Mouse (Mus musculus) heart, embryonic 12.5 days (tissue): ENCODE measurements at regions not wholly inside any gene's neighbourhood (a gene's known extent, or its start where the extent isn't known, plus 50 kb on each side); places are given as distances from the start of the nearest gene placed in this dataset.

Experiments
- ATAC-seq: fragments of 200-750 bp; cut with Nextera tagmentation; 2 replicates; pipeline ENCODE4 v1.8.0; 2017; ENCODE audit warnings: moderate TSS enrichment, moderate library complexity; ENCODE audit not compliant: insufficient number of reproducible peaks, low FRiP score
- H3K27ac ChIP-seq: fragments of 300-500 bp; sonication (generic); 2 replicates; pipeline ENCODE4 v1.5.1; 2016; ENCODE audit warnings: mild to moderate bottlenecking, moderate library complexity; ENCODE audit not compliant: poor library complexity, severe bottlenecking
- H3K27me3 ChIP-seq: fragments of 300-500 bp; sonication (generic); replicated peaks from 2 replicates; pipeline ENCODE4 v1.6.1; 2016; ENCODE audit warnings: mild to moderate bottlenecking, moderate library complexity
- H3K36me3 ChIP-seq: fragments of 300-500 bp; sonication (generic); 2 replicates; pipeline ENCODE4 v1.6.1; 2016; ENCODE audit warnings: mild to moderate bottlenecking, moderate library complexity
- H3K4me1 ChIP-seq: fragments of 300-500 bp; sonication (generic); replicated peaks from 2 replicates; pipeline ENCODE4 v1.6.1; 2016; ENCODE audit warnings: mild to moderate bottlenecking
- H3K4me2 ChIP-seq: fragments of 300-500 bp; sonication (generic); 2 replicates; pipeline ENCODE4 v1.6.1; 2016; ENCODE audit warnings: mild to moderate bottlenecking, moderate library complexity
- H3K4me3 ChIP-seq: fragments of 300-500 bp; sonication (generic); 2 replicates; pipeline ENCODE4 v1.5.1; 2016; ENCODE audit warnings: mild to moderate bottlenecking
- H3K9ac ChIP-seq: fragments of 300-500 bp; sonication (generic); 2 replicates; pipeline ENCODE4 v1.6.1; 2016; ENCODE audit warnings: mild to moderate bottlenecking, moderate library complexity
- H3K9me3 ChIP-seq: fragments of 300-500 bp; sonication (generic); replicated peaks from 2 replicates; pipeline ENCODE4 v1.6.1; 2016; ENCODE audit warnings: mild to moderate bottlenecking, moderate library complexity
- WGBS: fragments of 180-500 bp; shearing (Covaris S2); methylation state at CpG from one replicate; pipeline ENCODE4 v1.1.7; 2016; 5-methylcytosine and 5-hydroxymethylcytosine counted together

DNA sequence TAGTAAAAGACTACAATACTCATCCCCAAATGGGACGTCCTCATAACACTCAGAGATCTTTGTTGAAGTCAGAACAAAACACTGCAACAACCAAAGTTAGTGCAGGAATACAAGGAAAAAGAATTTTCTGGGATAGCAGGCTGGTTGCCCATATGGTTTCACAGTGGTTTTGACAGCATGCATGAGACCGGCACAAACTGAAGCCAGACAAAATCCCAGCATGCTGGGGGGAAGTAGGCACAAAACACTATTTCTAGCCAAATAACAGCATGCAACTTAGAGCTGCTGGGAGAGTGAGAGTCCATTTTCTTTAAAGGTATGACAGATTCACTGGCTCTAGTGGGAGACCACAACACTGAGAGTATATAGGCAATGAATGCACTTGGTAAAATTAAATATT, 619.1 kb upstream of the Manea start:
- ATAC-seq, result no peak
- Histone ChIP-seq H3K4me1 (no peaks in the 10 kb centered on the region), H3K4me3 (no peak overlapping the region), H3K9ac (no peak overlapping the region), H3K4me2 (no peak overlapping the region), H3K9me3 (no peaks in the 10 kb centered on the region), H3K27me3 (no peaks in the 10 kb centered on the region), H3K36me3 (no peaks in the 10 kb centered on the region), H3K27ac (no peak overlapping the region)
- WGBS, result 75% methylated on average over 2 of the region's 2 CpGs

DNA sequence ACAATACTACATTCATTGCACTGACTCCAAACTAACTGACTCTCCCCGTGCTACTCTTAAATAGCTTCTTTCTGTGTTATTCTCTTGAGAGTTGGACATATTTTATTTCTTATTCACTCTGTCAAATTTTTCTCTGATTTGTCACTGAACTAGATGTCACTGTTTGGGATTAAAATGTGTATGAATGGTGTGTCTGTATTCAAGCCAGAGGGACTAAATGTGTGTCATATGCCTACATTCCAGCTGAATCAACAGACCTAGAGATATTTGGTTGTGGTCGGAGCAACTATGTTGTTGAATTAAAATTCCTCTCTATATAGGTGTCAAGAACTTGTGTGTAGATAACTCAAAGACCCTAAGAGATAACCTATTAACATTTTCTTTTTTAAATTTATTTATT, 618.2 kb upstream of the Manea start:
- no peak for ATAC-seq
- Histone ChIP-seq H3K27me3 (no peaks in the 10 kb centered on the region), H3K4me1 (no peaks in the 10 kb centered on the region), H3K36me3 (no peaks in the 10 kb centered on the region), H3K4me3 (no peak overlapping the region), H3K9me3 (no peaks in the 10 kb centered on the region), H3K9ac (no peak overlapping the region), H3K27ac (no peak overlapping the region), H3K4me2 (no peak overlapping the region)
- 65% methylated on average over 2 of the region's 2 CpGs for WGBS

DNA sequence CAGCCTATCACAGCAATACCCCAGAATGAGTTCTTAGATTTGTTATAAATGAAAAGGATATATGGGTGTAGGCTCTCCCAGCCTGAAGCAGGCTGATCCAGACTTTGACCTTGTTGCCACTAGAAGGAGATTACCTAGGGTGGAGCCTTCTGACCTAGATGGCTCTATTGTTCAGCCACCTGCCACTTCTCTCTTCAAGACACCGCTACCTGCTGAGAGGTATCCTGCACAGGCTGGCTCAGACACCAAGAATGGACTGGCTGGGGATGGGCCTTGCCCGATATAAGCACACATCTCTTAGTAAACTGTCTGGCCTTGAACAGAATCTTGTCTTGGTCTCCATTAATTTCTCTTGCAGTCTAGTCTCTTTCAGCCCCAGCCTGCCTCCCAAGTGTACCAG, 597.9 kb upstream of the Manea start:
- Histone ChIP-seq H3K9ac (no peak overlapping the region), H3K27ac (no peak overlapping the region), H3K4me1 (no peaks in the 10 kb centered on the region), H3K9me3 (no peaks in the 10 kb centered on the region), H3K4me2 (no peak overlapping the region), H3K27me3 (no peaks in the 10 kb centered on the region), H3K4me3 (no peak overlapping the region), H3K36me3 (no peaks in the 10 kb centered on the region)
- 78% methylated on average over 2 of the region's 2 CpGs for WGBS
- ATAC-seq, result no peak

DNA sequence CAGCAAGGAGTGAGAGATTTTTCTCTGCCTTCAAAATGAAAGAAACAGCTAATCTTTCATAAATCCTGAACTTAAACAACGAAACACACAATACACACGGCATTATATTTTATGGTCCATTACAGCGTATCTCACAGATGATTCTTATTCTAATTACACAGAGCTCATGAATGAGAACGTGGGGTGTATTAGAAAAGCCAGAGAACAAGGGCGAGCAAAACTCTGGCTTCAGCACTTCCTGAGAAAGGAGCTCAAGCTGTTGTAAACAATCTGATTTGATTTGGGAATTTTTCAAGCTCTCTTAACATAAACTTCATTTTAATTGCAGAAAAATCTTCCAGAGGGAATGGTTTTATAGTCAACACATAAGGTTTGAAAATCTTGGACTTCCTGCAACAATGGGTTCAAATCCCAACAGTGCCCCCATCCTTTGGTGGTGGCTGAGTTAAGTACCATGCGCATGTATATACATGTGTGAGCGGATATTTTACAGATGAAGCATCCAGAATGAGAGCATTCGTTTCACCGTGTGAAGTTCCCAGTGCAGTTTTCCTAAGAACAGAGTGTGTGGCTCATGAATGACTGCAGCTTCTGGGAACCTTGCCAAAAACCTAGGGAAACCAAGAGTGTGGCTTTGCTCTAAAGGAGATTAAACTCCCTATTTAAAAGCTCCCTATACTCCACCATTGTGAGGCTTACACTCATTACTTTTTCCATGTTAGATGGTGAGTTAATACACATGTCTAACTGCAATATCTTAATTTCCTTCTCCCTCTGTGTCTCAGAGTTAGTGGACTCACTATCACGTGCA, 587.5 kb upstream of the Manea start:
- Histone ChIP-seq H3K27ac (no peak overlapping the region), H3K4me3 (no peak overlapping the region), H3K9ac (no peak overlapping the region), H3K27me3 (no peaks in the 10 kb centered on the region), H3K36me3 (no peaks in the 10 kb centered on the region), H3K9me3 (no peaks in the 10 kb centered on the region), H3K4me1 (no peaks in the 10 kb centered on the region; the same call in 1 of the 2 replicates), H3K4me2 (no peak overlapping the region)
- ATAC-seq, result peak; percentile 84
- WGBS, result 60% methylated on average over 10 of the region's 10 CpGs

DNA sequence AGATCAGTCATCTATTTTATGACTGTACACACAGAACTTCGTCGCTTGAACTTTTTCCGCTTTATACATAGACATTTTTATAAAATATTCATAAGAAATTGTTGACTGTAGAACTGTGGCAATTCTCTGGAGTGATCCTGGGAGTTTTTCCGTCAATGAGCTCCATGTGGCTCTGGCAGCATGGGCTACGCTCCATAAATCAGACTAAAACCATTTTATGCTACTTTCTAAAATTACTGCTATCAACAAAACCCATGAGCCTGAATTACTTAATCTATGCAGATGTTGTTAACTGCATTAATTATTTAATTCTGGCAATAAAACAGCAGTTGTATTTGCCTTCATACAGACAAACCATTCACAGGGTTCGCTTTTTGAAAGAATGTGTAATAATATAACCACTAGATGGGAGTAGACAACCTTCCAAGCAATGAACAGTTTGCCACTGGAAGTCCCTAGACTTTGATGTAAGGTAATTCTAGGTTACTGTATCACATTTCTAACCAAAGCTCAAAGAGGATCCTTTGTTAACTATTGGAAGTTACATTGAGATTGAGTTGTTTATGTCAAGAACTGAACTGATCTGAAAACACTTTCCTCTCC, 583.3 kb upstream of the Manea start:
- H3K4me1 ChIP-seq, result no peaks in the 10 kb centered on the region; the same call in 1 of the 2 replicates
- no peak overlapping the region for H3K9ac ChIP-seq
- H3K4me2 ChIP-seq, result no peak overlapping the region
- ATAC-seq, result no peak
- H3K27ac ChIP-seq, result no peak overlapping the region
- no peaks in the 10 kb centered on the region for H3K27me3 ChIP-seq
- H3K4me3 ChIP-seq, result no peak overlapping the region
- H3K9me3 ChIP-seq, result no peaks in the 10 kb centered on the region
- 59% methylated on average over 6 of the region's 6 CpGs for WGBS
- no peaks in the 10 kb centered on the region for H3K36me3 ChIP-seq

DNA sequence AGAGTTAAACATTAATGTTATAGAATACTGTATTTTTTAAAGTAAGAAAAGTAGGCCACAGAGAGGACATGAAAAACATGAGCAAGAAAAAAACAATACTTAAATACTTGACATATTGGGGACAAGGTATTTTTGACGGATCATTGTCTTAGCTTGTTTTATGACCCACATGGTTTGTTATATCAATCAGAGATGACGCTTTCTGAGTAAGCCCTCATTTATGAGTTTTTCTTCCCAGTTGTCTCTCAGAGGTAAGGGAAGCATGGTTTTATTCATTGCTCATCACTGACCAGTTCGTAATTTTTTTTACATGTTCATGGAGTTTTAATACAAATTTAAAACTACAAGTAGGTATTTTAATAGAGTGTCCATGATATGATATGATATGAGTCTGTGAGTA, 579.4 kb upstream of the Manea start:
- no peaks in the 10 kb centered on the region for H3K9me3 ChIP-seq
- H3K27ac ChIP-seq, result no peak overlapping the region
- no peaks in the 10 kb centered on the region for H3K4me1 ChIP-seq
- no peaks in the 10 kb centered on the region for H3K27me3 ChIP-seq
- ATAC-seq, result no peak
- H3K4me2 ChIP-seq, result no peak overlapping the region
- 75% methylated on average over 3 of the region's 3 CpGs for WGBS
- H3K9ac ChIP-seq, result no peak overlapping the region
- no peaks in the 10 kb centered on the region for H3K36me3 ChIP-seq
- H3K4me3 ChIP-seq, result no peak overlapping the region

DNA sequence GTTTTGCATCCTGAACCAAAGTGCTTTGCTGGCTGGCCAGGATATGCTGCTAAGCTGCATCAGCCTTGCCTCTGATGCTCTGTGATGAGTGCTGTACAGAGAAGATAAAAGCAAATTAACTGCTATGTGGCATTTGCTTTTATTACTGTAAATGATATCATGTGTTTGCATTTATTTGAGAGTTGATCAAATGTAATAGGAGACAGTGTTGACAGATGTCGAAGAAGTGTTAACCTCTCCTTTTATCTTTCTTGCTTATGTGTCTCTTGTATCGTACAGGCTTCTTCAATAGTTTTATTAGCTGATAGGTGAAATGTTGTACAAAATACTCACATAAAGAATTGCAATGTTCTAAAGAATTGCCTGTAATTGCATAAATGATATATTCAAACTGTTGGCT, 541.8 kb upstream of the Manea start:
- Histone ChIP-seq H3K27me3 (no peaks in the 10 kb centered on the region), H3K4me1 (no peaks in the 10 kb centered on the region), H3K4me2 (no peak overlapping the region), H3K4me3 (no peak overlapping the region), H3K9me3 (no peaks in the 10 kb centered on the region), H3K27ac (no peak overlapping the region), H3K36me3 (no peaks in the 10 kb centered on the region), H3K9ac (no peak overlapping the region)
- WGBS, result 69% methylated on average over 2 of the region's 2 CpGs
- ATAC-seq, result no peak

DNA sequence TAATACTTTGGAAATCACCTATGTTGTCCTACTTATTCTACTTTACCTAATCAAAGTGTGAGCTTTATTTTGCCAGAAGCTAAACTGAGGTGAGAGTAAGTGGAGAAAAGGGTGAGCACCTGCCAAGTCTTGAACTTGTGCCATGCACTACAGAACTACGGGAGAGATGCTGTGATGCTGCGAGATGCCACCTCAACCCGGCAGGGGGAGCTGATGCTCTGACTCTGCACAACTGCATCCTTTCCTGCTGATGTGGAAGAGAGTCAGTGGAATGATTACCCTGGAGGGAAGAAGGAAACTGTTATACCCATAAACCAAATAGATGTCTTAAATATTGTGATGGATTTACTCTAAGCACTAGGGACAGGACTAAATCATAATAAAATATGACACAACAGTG, 532.3 kb upstream of the Manea start:
- 32% methylated on average over 3 of the region's 3 CpGs for WGBS
- Histone ChIP-seq H3K4me1 (no peaks in the 10 kb centered on the region), H3K9me3 (no peaks in the 10 kb centered on the region), H3K4me3 (no peak overlapping the region), H3K27ac (no peak overlapping the region), H3K27me3 (no peaks in the 10 kb centered on the region), H3K4me2 (no peak overlapping the region), H3K9ac (no peak overlapping the region), H3K36me3 (no peaks in the 10 kb centered on the region)
- ATAC-seq, result no peak

DNA sequence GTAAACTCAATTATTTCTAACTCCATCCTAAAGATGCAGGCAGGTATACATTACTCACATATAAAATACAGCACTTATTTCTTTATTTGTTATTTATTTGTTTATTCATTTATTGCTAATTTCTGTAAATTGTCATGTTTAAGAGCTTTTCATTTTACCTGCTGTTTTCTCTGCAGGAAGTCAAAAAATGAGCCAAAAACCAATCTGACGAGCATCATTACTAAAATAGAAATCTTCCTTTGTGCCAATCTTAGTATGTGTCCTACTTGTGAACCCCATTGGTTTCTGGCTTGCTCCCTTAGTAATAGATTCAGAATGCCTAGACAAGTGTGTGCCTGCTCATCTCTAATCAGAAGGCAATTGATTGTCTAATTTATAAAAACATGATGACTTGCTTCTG, 495.1 kb upstream of the Manea start:
- Histone ChIP-seq H3K9me3 (no peaks in the 10 kb centered on the region), H3K4me3 (no peak overlapping the region), H3K27me3 (no peaks in the 10 kb centered on the region), H3K9ac (no peak overlapping the region), H3K4me1 (no peaks in the 10 kb centered on the region), H3K36me3 (no peaks in the 10 kb centered on the region), H3K27ac (no peak overlapping the region), H3K4me2 (no peak overlapping the region)
- WGBS, result 64% methylated on average over 1 of the region's 1 CpGs
- ATAC-seq, result no peak

DNA sequence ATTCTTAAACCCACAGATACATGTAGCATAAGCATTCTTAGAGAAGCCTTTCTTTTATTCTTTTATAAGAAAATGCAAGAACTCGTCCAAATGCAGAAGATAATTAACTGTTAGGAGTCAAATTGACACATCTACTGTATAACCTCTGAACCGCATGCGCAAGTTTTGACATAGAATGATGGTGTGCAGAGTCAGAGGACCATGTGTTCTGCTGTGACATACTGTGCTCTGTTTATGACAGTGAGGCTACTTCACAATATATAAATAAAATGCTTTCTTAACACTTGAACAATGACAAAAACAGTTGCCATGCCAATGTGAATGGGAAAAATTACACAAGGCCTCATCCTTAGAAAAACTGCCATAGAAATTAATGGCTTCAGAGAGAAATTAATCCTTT, 454.1 kb upstream of the Manea start:
- no peak for ATAC-seq
- no peaks in the 10 kb centered on the region for H3K9me3 ChIP-seq
- H3K4me2 ChIP-seq, result no peak overlapping the region
- no peaks in the 10 kb centered on the region for H3K36me3 ChIP-seq
- no peaks in the 10 kb centered on the region for H3K27me3 ChIP-seq
- no peak overlapping the region for H3K4me3 ChIP-seq
- no peaks in the 10 kb centered on the region for H3K4me1 ChIP-seq
- no peak overlapping the region for H3K9ac ChIP-seq
- 69% methylated on average over 3 of the region's 3 CpGs for WGBS
- H3K27ac ChIP-seq, result no peak overlapping the region

DNA sequence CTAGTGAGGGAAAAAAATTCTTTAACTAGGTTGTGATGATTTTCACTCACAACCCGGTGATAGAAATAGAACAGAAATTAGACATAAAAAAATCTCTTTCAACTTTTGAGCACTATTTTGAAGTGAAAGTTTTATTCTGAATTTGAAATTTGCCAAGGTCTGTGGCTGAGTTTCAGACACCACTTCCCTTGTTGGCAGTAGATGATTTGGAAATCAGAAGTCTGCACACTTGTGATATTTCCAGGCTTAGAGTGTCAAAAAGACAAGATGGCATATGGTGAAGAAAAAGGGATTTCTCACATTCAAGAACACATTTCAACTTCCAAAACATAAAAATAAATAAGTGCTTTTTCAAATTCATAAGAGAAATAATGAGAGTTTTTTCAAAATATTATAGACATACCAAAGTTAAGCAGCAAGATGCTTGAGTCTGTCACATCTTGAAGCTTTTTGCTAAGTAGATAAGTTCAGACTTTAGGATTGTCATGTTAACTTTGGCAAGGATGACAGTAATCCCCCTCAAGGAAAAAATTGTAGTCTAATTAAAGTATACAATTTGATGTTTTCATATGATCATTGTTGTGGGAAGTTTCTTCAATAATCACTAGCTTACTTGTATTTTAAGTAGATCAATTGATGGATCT, 446.6 kb upstream of the Manea start:
- no peak for ATAC-seq
- no peak overlapping the region for H3K9ac ChIP-seq
- 72% methylated on average over 1 of the region's 1 CpGs for WGBS

More for the DNA sequence above, 446.6 kb upstream of the Manea start:
- Histone ChIP-seq H3K27me3 (no peaks in the 10 kb centered on the region), H3K4me2 (no peak overlapping the region), H3K4me1 (no peaks in the 10 kb centered on the region), H3K27ac (no peak overlapping the region), H3K4me3 (no peak overlapping the region), H3K9me3 (no peaks in the 10 kb centered on the region), H3K36me3 (no peaks in the 10 kb centered on the region)
